Mouse (Mus musculus) regulatory T cell (primary cell): ENCODE data around the gene Hpd.

Experiments used
- in situ Hi-C: fragments of 300-600 bp; cut with MboI, MseI; formaldehyde crosslinking; loops from one replicate; pipeline ENCODE4 v1.15.1; 2025; ENCODE audit warnings: high pct_unique_total_duplicates

The Hpd gene

GRCm38 (mm10) chr5:123137044-123137909 is 45.2 kb downstream of the Hpd start:
- in situ Hi-C loops: loop anchor here (10.0 kb wide), 1 partner anchor 978 kb away; the partner anchor contains the start of genes Arl6ip4 and Ogfod2

DNA sequence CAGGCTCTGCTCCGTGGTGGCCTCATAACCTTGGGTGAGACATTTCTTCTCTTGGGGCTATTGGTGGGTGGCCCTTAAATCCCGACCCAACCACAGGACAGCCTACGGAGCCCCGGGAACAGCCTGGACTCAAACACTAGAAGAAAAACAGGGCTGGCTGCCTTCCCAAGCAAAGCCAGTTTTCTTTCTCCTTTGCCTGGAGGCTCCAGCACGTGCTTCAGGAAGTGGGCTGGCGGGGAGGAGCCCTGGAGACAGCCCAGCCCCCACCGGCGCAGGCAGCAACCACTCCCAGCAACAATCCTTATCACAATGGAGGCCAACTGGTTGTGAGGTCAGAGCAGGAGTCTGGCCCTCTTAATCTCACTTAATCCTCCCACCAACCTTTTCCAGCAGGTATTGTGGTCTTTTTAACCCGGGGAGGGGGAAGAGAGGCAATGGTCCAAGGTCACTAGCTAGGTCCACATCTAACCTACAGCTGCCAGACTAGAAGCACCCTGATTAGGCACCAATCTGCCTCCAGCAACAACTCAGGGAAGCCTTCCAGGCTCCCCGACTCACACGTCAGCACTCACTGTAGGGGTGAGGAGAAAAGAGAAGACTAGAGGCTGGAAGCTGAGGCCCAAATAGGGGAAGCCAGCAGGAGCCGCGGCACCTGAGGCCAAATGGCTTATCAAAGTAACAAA is 46.0 kb downstream of the Hpd start:
- in situ Hi-C loops: loop anchor here (10.0 kb wide), 1 partner anchor 978 kb away; the partner anchor contains the start of genes Arl6ip4 and Ogfod2

- in situ Hi-C loops: loop anchor here (10.0 kb wide), 1 partner anchor 979 kb away; the partner anchor contains the start of genes Arl6ip4 and Ogfod2
These were observed 46.8 kb downstream of the Hpd start for GRCm38 (mm10) chr5:123135471-123136360.

GRCm38 (mm10) chr5:123134875-123135382 is 47.6 kb downstream of the Hpd start:
- in situ Hi-C loops: loop anchor here (10.0 kb wide), 1 partner anchor 980 kb away; the partner anchor contains the start of genes Arl6ip4 and Ogfod2

GRCm38 (mm10) chr5:123134186-123134874 is 48.2 kb downstream of the Hpd start:
- in situ Hi-C loops: loop anchor here (10.0 kb wide), 1 partner anchor 980 kb away; the partner anchor contains the start of genes Arl6ip4 and Ogfod2

- in situ Hi-C loops: loop anchor here (10.0 kb wide), 1 partner anchor 981 kb away; the partner anchor contains the start of genes Arl6ip4 and Ogfod2
These were observed 48.8 kb downstream of the Hpd start for GRCm38 (mm10) chr5:123133784-123134143.

DNA sequence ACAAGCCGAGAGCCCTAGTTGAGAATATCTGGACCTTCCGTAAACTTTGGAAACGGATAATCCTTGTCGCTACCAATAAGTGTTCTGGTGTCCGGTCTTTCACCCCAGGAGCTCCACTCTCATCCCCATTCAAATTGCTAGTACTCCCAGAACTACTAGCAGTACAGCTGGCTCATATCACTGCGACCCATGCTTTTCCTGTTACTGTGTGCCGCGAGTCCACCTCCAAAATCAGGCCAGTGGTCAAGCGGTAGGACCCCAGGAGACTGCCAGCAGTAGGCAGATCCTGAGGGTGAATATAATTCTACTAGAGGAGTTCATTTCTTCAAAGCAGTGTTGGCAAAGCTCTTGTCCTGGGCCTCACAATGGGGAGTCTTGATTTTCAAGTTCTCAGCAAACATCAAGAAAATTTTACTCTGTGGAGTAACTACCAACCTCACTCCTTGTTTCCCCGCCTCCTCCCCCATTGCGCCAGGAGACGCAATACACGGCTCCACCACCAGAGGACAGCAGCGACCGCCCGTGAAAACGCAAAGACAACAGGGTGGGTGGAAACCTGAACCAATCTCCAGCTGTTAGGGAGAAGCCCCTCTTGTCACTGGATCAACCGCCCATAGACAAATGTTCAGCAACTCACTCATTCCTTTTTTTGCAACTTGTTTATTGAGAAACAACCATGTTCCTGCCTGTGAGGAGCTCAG is 49.3 kb downstream of the Hpd start:
- in situ Hi-C loops: loop anchor here (10.0 kb wide), 1 partner anchor 982 kb away; the partner anchor contains the start of genes Arl6ip4 and Ogfod2

DNA sequence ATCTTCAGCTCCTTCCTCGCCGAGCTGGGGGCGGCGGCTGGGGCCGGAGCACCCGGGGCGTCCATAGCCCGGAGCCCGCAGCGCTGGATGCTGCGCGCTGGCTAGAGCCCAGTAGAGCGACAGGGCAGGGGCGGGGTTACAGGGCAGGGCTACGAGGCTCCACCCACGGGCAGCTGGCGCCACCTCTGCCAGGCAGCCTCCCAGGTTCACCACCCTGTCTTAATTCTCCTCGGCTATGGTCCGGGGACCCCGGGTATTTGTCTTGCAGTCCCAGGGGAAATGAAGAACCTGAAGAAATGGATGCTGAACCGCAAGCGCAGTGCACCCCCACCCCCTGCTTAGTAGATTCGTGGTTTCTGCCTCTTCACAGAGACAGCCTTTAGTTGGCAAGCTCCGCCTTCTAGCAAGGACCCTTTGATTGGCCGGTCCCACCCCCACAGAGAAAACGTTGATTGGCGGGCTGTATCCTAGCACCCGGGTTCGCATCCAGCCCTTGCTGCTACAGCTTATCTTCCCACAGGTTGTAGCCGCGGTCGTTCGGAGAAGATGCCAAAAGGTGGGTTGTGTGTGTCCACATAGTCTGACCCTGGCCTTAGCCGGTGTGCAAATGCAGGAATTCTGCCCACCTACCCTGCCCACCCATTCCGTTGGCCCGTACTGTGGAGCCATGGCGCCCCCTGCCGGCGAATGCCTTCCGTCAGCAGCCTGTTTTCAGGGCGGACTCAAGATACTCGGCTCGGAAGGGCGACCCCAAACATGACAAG is 50.0 kb downstream of the Hpd start, which contains the start of gene Rhof:
Gene Rhof, minus strand, starts transcription at position 385 of the 764 bp plus-strand sequence.
- in situ Hi-C loops: loop anchor here (10.0 kb wide), 1 partner anchor 982 kb away; the partner anchor contains the start of genes Arl6ip4 and Ogfod2

GRCm38 (mm10) chr5:123130814-123131148 is 51.7 kb downstream of the Hpd start:
- in situ Hi-C loops: loop anchor here (10.0 kb wide), 1 partner anchor 984 kb away; the partner anchor contains the start of genes Arl6ip4 and Ogfod2

DNA sequence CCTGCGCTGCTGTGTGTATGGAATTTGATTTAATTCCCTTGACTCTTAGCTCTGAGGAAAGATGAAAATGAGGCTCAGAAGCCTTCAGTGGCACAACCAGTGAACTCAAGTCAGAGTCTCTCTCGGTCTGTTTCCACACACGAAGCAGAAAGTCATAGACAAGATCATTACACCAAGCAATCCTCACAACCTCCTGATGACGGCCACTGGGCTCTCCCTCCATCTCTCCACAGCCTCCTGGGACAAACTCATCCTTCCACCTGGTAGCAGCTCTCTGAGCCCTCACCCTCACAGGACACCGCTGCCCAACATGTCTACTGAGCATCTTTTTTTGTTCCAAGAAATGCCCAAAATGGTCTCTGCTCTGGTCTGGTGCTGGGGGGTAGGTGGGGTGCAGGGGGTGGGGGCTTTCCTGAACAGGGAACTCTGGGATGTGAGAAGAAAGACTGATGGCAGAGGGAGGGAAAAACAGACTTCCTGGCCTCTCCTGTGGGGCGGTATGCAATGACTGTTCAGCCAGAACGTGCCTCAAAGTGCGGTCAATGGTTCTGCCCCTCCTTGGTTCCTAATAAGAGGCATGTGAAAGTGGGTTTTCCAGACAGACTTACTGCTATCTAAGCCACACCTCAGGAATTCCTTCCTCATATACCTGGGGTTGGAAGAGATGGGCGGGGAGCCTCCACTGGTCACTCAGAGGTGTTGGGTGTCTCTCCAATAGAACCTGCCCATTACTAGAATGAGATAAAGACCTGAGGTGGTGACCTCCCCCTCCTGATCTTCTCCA is 52.3 kb downstream of the Hpd start:
- in situ Hi-C loops: loop anchor here (10.0 kb wide), 1 partner anchor 985 kb away; the partner anchor contains the start of genes Arl6ip4 and Ogfod2

GRCm38 (mm10) chr5:123129170-123129757 is 53.3 kb downstream of the Hpd start:
- in situ Hi-C loops: loop anchor here (10.0 kb wide), 1 partner anchor 54 kb away; no protein-coding TSS in a partner anchor

DNA sequence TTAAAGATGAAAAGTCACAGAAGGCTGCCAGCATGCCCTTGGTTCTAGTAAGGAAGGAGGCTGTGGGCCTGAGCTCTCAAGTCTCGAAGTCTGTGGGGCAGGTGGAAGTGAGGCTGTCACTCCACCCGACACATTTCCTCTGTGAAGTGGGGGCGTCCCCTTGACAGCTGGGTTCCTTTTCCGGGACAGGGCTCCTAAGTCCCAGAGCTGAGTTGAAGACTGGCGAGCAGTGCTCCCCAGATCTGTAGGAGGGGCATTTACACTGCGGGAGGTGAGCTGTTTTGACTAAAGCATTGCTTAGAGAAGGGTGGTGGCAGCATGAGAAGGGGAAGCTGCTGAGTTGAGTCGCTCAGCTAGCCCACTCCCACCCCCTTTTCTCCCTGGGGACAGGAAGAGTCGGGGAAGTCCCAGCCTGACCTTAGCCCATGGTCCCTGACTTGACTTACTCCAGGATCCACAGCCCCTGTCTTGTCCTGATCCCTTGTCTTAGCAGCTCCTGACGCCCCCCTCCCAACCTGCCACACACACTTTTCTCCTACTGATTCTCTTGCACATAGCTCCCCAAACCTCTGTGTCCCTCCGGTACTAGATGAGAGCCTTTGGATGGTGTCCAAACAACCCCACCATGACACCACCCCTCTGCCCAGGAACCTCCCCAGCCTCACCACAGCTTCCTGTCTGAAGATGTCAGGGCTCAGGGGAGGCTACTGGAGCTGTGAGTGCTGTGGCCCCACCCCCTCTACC is 53.9 kb downstream of the Hpd start:
- in situ Hi-C loops: loop anchor here (10.0 kb wide), 1 partner anchor 54 kb away; no protein-coding TSS in a partner anchor

DNA sequence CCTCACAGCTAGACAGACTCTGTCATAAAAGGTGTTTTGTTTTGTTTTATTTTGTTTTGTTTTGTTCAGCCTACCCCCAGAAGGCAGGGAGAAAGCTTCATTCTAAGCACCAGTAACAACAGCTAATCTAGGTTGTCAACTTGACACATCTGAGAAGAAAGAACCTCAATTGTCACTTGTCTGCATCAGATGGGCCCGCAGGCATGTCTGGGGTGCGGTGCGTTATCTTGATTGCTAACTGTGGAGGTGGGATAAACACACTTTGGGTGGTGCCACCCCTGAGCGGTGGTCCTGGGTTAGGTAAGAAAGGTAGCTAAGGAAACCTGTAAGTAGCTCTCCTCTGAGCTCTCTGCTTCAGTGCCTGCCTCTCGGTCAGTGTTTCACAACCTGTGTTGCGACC is 55.5 kb downstream of the Hpd start:
- in situ Hi-C loops: loop anchor here (10.0 kb wide), 1 partner anchor 52 kb away; no protein-coding TSS in a partner anchor

DNA sequence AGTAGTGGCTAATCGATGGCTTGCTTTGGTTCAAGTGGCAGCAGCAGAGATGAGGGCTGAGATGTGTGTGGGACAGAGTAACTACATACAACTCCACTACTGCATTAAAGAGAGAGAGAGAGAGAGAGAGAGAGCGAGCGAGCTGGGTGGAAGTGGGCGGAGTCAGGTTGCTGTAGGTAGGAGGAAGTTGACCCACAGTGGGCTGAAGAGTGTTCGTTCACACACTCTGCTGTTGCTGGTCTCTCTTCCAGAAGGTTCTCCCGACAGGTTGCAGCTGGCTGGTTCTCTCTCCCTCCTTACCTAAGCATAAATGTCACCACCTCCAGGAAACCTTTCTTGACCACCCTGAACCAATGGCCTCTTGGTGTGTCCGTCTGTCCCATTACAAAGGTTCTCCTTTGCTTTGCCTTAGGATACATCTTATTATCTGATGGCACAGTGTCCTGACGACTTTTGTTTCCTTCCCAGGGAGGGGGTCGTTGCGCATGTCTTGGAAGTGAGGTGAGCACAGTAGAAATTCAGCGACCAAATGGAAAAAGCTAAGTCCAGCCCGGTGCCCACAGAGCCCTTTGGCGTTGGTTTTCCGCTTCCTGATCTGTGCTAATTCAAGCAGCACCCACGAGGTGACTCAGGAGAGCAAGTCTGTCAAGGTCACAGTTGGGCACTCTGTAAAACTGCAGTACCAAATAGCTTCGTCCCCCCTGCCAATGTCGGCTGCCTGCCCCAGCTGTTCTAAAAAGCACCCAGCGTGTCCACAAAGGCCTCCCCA is 56.7 kb downstream of the Hpd start:
- in situ Hi-C loops: loop anchor here (10.0 kb wide), 1 partner anchor 51 kb away; no protein-coding TSS in a partner anchor

DNA sequence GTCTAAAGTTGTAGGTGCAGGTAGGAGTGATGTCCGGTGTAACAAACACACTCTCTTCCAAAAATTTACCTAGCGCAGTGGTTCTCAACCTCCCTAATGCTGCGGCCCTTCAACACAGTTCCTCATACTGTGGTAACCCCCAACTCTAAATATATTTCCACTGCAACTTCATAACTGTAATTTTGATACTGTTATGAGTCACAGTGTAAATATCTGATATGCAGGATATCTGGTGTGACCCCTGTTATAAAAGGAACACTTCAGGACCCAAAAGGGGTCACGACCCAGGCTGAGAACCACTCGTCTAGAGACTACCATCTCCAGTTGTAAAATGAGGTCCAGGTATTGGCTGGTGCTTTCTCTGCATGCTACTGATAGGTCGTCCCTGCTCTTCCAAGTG is 57.4 kb downstream of the Hpd start:
- in situ Hi-C loops: loop anchor here (10.0 kb wide), 1 partner anchor 50 kb away; no protein-coding TSS in a partner anchor

- in situ Hi-C loops: loop anchor here (5.0 to 10.0 kb wide), 2 partner anchors 35 to 47 kb away; no protein-coding TSS in a partner anchor
These were observed 60.3 kb downstream of the Hpd start for GRCm38 (mm10) chr5:123122181-123122580.
